Mouse (Mus musculus) ES-Bruce4 (cell line): Measurements from ENCODE around the gene Kcnh3. TPM values are rescaled to one million over a fixed set of nuclear protein-coding genes. Genes with fewer than 3 reads are reported as not detected.

Experiments
- H3K27ac ChIP-seq: 2 replicates; pipeline ENCODE4 v1.5.1; 2012; ENCODE audit warnings: low read length, inconsistent platforms; ENCODE audit not compliant: insufficient read depth
- H3K27me3 ChIP-seq: 2 replicates; pipeline ENCODE4 v1.6.1; 2012; ENCODE audit warnings: mild to moderate bottlenecking, low read length, inconsistent platforms; ENCODE audit not compliant: control insufficient read depth, poor library complexity, insufficient read depth, severe bottlenecking
- H3K36me3 ChIP-seq: 2 replicates; pipeline ENCODE4 v1.6.1; 2012; ENCODE audit warnings: inconsistent platforms, mild to moderate bottlenecking, low read length, moderate library complexity; ENCODE audit not compliant: control insufficient read depth, poor library complexity, insufficient read depth, severe bottlenecking
- H3K4me1 ChIP-seq: one replicate; pipeline ENCODE4 v1.8.1; 2011; ENCODE audit warnings: low read length; ENCODE audit not compliant: control insufficient read depth, insufficient read depth
- H3K4me3 ChIP-seq: 2 replicates; pipeline ENCODE4 v1.5.1; 2011; ENCODE audit warnings: low read depth, mild to moderate bottlenecking, low read length
- H3K9ac ChIP-seq: 2 replicates; pipeline ENCODE4 v1.6.1; 2012; ENCODE audit warnings: low read depth, mild to moderate bottlenecking, inconsistent platforms; ENCODE audit not compliant: poor library complexity, severe bottlenecking
- H3K9me3 ChIP-seq: replicated peaks from 2 replicates; pipeline ENCODE4 v1.6.1; 2012; ENCODE audit warnings: mild to moderate bottlenecking, low read length, inconsistent platforms; ENCODE audit not compliant: control insufficient read depth, poor library complexity, insufficient read depth, severe bottlenecking
- CTCF ChIP-seq: IDR thresholded peaks from one replicate; pipeline ENCODE4 v1.8.1; 2011; ENCODE audit warnings: low read depth, low read length
- EP300 ChIP-seq: IDR thresholded peaks from 2 replicates; pipeline ENCODE4 v1.6.1; 2011; ENCODE audit warnings: low read depth, low read length; ENCODE audit not compliant: insufficient read depth
- POLR2A ChIP-seq: IDR thresholded peaks from one replicate; pipeline ENCODE4 v1.8.1; 2011; ENCODE audit warnings: low read length; ENCODE audit not compliant: insufficient read depth
- polyA plus RNA-seq: library from polyadenylated mRNA; stranded (reverse); fragments of >200 nt; gene quantifications from 2 replicates; pipeline ENCODE4 v1.2.4, GENCODE M21; 2011; ENCODE audit warnings: low read depth; ENCODE audit not compliant: missing spikeins, insufficient read depth, insufficient read length

Kcnh3 gene
- polyA plus RNA-seq, 1 experiment: 0.99 TPM

DNA sequence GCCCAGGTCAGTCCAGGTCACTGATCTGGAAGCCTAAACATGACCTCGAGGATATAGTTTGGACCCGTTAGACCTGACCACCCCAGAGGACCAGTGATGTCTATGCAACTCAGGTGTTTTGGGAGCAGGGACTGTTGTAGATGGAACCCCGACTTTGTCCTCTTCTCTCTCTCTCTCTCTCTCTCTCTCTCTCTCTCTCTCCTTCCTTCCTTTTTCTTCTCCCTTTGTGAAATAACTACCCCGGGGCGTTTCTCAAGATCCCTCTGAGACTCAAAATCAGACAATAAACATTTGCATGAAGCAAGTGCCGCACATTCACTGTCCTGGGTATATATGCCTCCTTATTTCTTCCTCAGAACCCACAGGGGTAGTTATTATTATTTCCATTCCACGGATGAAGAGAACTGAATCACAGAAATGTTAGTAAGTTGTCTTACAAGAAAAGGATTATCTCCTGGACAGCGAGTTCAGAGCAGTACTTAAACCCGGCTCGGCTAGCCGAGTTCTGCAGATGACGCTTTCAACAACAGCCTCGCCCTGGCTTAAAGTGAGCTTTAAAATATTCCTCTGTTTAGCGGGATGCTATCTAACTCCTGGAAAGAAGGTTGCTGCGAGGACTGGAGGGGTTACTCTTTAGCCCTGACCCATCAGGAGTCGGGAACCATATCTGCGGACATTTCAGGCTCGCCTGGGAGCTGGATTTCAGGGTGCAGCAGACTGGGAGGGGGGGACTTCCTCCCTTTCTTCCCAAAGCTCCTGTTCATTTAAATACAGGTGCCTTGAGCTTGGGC is 1.7 kb upstream of the Kcnh3 start:
- TF ChIP-seq POLR2A: no peak
- no peak for TF ChIP-seq EP300
- no peak for TF ChIP-seq CTCF
- no peak overlapping the region for H3K27ac ChIP-seq
- peak overlapping the region; percentile 73 for H3K4me3 ChIP-seq
- no peaks in the 10 kb centered on the region for H3K36me3 ChIP-seq
- no peaks in the 10 kb centered on the region for H3K9me3 ChIP-seq
- peaks cover 6% of the 10 kb centered on the region for H3K4me1 ChIP-seq
- H3K9ac ChIP-seq: no peak overlapping the region
- H3K27me3 ChIP-seq: peaks cover 9% of the 10 kb centered on the region

- H3K9me3 ChIP-seq: no peaks in the 10 kb centered on the region
- H3K4me1 ChIP-seq: peaks cover 6% of the 10 kb centered on the region
- H3K27ac ChIP-seq: no peak overlapping the region
- H3K4me3 ChIP-seq: peak overlapping the region; percentile 73
- H3K27me3 ChIP-seq: peaks cover 9% of the 10 kb centered on the region
- TF ChIP-seq POLR2A (no peak), EP300 (no peak), CTCF (no peak)
- H3K9ac ChIP-seq: peak overlapping the region; percentile 65
- no peaks in the 10 kb centered on the region for H3K36me3 ChIP-seq
Measured at GRCm38 (mm10) chr15:99223585-99224207, 965 bp upstream of the Kcnh3 start.

DNA sequence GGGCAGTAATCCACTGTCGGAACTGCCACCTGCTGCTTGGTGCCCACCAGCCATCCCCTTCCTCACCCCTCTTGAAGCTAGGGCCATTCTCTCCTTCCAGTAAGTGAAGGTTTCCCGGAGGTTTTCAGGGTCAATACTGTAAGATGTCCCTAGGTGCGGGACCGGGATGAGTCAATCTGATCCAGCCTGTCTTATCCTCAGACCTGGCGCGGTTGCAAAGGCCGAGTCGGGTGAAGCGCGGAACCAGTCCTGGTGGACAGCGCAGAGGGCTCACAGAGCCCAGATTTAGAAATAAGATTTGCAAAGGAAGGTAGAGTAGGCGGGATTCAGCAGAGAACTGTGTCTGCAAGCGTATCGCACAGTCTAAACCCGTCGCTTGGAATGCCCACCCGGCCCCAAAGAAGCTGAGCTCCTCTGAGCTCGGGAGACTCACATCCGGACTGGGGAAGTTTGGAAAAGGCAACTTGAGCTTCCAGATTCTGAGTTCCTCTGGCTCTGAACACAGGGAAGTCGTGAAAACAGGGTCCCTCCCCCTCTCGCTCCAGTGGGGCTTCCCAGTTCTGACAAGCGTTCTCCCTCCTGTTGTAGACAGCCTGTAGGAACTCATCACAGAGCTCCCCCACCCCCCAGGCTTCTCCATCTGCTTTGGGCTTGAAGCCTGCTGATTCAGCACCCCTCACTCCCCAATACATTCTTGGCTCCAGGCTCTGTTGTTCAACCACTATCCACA is 585 bp downstream of the Kcnh3 start:
- peak overlapping the region; percentile 65 for H3K9ac ChIP-seq
- no peaks in the 10 kb centered on the region for H3K9me3 ChIP-seq
- peaks cover 9% of the 10 kb centered on the region for H3K27me3 ChIP-seq

GRCm38 (mm10) chr15:99226090-99226489 is 1.4 kb downstream of the Kcnh3 start:
- H3K27ac ChIP-seq: no peak overlapping the region
- H3K4me1 ChIP-seq: peaks cover 12% of the 10 kb centered on the region
- no peak overlapping the region for H3K4me3 ChIP-seq
- TF ChIP-seq POLR2A (no peak), CTCF (no peak), EP300 (no peak)
- no peak overlapping the region for H3K9ac ChIP-seq
- H3K36me3 ChIP-seq: no peaks in the 10 kb centered on the region
- no peaks in the 10 kb centered on the region for H3K9me3 ChIP-seq
- H3K27me3 ChIP-seq: peaks cover 9% of the 10 kb centered on the region

More for the DNA sequence above, 585 bp downstream of the Kcnh3 start:
- H3K4me1 ChIP-seq: peaks cover 12% of the 10 kb centered on the region
- H3K36me3 ChIP-seq: no peaks in the 10 kb centered on the region
- peak overlapping the region; percentile 62 for H3K4me3 ChIP-seq
- TF ChIP-seq POLR2A (no peak), EP300 (no peak), CTCF (no peak)
- no peak overlapping the region for H3K27ac ChIP-seq

DNA sequence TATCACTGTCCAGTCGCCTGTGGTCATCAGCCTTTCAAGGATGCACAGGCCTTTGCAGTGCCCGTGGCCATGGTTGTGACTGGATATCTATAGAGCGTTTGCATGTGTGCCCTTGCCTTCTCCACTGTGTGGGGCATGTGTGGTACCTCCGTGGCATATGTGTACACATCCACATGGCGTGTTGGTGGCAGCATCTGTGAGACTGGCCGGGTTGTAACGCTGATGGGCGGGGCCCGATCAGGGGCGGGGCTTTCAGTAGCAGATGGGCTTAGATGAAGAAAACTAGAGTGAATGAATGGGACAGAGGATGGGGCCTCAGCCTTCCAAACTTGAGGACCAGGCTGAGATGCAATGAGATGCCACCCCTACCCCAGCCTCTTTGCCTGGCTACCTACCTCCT is 7.3 kb downstream of the Kcnh3 start:
- Histone ChIP-seq H3K36me3 (no peaks in the 10 kb centered on the region), H3K27me3 (no peaks in the 10 kb centered on the region), H3K9ac (no peak overlapping the region), H3K9me3 (no peaks in the 10 kb centered on the region), H3K4me3 (no peak overlapping the region), H3K27ac (no peak overlapping the region), H3K4me1 (peaks cover 6% of the 10 kb centered on the region)
- TF ChIP-seq POLR2A (no peak), CTCF (no peak), EP300 (no peak)
